ENCODE assay signal across 14 mouse cellular contexts in genomic region chr1:78694503-78695258, GRCm38 (mm10).
"Had no signal": no experiment of that assay in that cellular context is flagged by ENCODE, and none has a peak within 500 bp of the region (broad histone marks: within the 10 kb centered on the region; RNA-seq: fewer than 3 reads in every experiment).

No protein-coding gene starts in this region.

- H3K4me3 ChIP-seq: midbrain, embryonic 13.5 days; midbrain, embryonic 15.5 days; neural tube, embryonic 12.5 days; stomach, embryonic 15.5 days had no signal

- H3K27me3 ChIP-seq: midbrain, embryonic 13.5 days; midbrain, embryonic 15.5 days; neural tube, embryonic 12.5 days; stomach, embryonic 15.5 days had no signal

- ATAC-seq: midbrain, embryonic 13.5 days; midbrain, embryonic 15.5 days had no signal

- H3K27ac ChIP-seq: macrophage; midbrain, embryonic 13.5 days; midbrain, embryonic 15.5 days; neural tube, embryonic 12.5 days; stomach, embryonic 15.5 days; stomach, postnatal 0 days had no signal

- H3K9ac ChIP-seq: lung, embryonic 14.5 days; midbrain, embryonic 13.5 days; midbrain, embryonic 15.5 days; neural tube, embryonic 12.5 days; stomach, embryonic 15.5 days had no signal

- H3K9me3 ChIP-seq: midbrain, embryonic 13.5 days; midbrain, embryonic 15.5 days; neural tube, embryonic 12.5 days; stomach, embryonic 15.5 days had no signal

- H3K4me1 ChIP-seq: midbrain, embryonic 13.5 days; midbrain, embryonic 15.5 days; neural tube, embryonic 12.5 days; stomach, embryonic 15.5 days had no signal

- DNase-seq: lung, adult 18-20 months; lung, embryonic 14.5 days; lung, postnatal 14 days; lung, postnatal 36 days; right cerebral cortex, postnatal 14 days; thymus, adult 2 months; thymus, postnatal 25 days; thymus, postnatal 4 days had no signal
